Mouse (Mus musculus) layer of hippocampus, postnatal 36 days (tissue): Measurements from ENCODE around the gene Pxmp4. TPM values are rescaled to one million over a fixed set of nuclear protein-coding genes. Genes with fewer than 3 reads are reported as not detected.

Experiments used
- DNase-seq, 2 experiments: peaks; one replicate each; pipeline ENCODE4 v3.0.0; 2022
- total RNA-seq, 2 experiments: library from RNA; stranded (reverse); gene quantifications; 2 replicates each; pipeline ENCODE4 v1.2.3; 2021

Gene Pxmp4
- total RNA-seq, 2 experiments from 2014 or later: 10.0 to 10.5 TPM

DNA sequence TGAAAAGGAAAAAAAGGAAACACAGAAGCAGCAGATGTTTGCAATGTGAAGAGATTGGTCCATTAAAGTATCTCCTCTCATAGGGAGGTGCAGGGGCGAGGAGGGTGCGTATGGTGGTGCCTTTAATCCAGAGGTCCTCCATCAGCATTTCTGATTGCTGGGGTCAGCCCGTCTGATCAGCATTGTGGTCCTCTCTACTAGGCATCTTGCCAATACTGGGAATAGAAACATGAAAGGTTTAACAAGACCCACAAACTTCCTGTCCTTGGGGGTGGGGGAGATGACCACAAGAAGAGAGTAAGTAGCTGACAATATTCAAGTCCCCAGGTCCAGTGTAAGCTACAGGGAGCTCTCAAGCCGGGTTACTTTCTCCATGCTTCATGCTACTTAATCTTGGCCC, 32.8 kb downstream of the Pxmp4 start:
- no peak for DNase-seq

- peak; percentile 89 to 91 for DNase-seq
These were observed 33.6 kb downstream of the Pxmp4 start, which contains the start of gene E2f1 for GRCm38 (mm10) chr2:154569836-154570286. TSS of gene E2f1 (minus strand) at chr2:154569892.

DNA sequence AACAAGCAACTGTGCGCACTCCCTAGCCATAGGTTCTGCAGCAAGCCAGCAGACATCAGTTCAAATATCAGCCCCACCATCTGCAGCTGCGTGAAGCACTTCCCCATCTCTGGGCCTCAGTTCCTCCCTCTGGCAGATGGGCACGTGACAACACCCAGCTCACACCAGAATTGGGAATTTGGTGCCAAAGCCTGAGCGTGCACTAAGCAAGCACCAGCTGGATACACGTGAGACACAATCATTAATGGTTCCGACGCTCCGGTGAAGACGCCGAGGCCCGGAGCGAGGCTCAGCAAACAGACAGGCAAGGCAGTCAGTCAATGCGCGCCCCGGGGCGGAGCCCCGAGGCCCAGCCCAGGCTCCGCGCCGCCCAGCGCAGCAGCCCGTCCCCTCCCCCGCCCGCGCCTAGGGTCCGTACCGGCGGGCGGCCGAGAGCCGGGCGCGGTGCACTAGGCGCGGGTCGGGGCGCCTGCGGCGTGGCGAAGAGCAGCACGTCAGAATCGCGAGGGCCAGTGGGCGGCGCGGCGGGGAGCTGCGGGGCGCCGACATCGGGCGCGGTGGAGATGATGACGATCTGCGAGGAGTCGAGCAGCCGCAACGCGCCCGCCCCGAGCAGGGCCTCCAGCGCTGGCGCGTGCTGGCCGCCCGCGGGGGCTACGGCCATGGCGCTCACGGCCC, 34.3 kb downstream of the Pxmp4 start:
- DNase-seq: peak in 1 of 2 experiments; percentile 38

DNA sequence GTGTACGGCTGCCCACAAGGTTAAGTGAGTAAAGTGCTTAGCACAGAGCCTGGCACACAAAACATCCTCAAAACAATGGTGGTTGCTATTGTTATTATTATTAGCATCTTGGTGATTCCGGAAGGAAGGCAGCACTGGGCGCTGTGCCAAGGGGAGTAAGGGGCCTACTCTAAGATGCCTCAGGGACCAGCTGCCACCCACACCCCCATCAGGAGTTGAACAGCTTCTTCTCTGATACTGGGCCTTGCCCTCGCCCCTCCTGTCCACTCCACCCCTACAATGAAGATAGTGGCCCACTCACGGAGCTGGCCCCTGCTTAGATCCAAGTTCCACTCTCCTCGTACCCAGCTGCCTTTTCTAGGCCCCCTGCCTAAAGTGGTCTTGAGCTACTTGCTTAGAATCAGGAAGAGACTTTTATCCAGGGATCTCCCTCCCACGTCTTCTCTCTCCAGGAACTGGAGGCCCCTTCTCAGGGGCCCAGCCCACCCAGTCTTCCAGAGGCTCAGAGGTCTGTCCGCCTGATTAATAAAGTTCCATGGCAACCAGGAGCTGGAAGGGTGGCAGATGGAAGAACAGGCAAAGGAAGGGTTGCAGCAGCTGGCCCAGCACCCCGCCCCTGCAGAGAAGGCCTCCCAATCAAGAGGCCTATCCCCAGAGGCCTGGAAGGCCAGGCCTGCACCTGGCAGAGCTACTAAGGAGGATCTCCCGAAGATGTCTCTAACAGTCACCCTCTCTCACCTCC, 35.0 kb downstream of the Pxmp4 start:
- DNase-seq: no peak

GRCm38 (mm10) chr2:154567766-154568165, 35.7 kb downstream of the Pxmp4 start:
- DNase-seq: no peak

- no peak for DNase-seq
These were observed 36.9 kb downstream of the Pxmp4 start for GRCm38 (mm10) chr2:154566641-154567040.

DNA sequence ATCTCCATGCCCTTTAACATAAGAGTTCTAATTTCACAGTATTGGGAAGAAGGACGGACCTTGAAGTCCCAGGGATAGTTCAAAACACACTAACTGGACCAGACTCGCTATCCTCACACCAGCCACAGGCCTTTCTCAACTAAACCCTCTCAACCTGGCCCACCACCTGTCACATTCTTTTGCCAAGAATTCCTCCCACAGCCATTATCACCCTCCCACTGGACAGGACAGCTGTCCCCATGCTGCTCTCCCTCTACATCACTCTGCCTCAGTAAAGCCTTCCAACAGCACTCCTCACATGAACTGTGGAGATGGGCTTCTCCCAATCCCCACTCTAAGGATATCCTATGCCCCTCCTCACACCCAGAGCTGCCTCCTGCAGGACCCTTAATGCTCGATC, 37.9 kb downstream of the Pxmp4 start:
- no peak for DNase-seq

GRCm38 (mm10) chr2:154563612-154564170, 39.8 kb downstream of the Pxmp4 start:
- DNase-seq: no peak

GRCm38 (mm10) chr2:154558264-154559039, 45.1 kb downstream of the Pxmp4 start, which contains the start of gene Necab3:
TSS of gene Necab3 (minus strand) at chr2:154558890.
- peak in 1 of 2 experiments; percentile 51 for DNase-seq

DNA sequence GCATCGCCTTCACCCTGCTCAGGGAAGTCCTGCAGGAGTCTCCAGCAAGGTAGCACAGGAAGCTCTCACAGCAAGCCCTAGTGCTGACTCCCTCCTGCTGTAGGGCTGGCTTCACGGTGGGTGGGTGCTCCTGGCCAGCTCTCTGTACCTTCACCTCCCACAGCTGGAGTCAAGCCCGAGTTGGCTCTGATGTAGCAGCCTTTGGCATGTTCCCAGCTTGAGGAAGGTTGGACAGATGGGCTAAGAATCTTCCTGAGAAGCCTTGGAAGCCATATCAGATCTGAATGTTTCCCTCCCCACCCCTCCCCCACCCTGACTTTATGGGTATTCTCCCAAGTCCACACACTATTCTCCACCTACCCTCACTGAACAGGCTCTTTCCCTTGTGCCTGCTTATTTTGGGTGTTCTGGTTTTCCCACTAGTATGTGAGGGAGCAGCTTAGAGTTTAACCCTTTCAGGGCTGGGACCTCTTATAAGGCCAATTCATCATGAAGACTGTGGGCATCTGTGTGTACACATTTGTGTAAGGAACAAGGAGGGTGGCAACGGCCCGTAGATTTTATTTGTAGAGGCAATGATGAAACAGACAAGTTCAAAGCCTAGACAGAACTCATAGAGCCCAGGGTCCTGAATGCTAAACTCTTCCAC, 46.2 kb downstream of the Pxmp4 start:
- no peak for DNase-seq

DNA sequence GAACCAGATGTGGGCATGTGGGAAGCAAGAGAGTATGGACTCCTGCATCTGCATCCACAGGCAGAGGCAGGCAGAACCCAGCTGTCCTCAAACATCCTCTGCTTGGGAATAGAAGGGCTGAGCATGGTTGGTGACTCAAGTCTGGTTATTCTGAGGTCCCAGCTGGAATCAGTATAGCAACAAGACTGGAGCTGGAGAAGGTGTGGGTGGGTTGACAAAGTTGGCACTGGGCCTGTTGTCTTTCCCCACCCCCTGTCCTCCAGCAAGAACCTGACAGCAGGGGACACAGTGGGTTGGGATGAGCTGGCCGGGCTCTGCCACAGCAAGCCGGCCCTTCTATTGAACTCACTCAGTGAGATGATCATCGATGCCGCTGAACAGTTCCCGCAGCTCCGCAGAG, 48.3 kb downstream of the Pxmp4 start:
- no peak for DNase-seq

GRCm38 (mm10) chr2:154552424-154552907, 51.0 kb downstream of the Pxmp4 start:
- peak; percentile 59 to 68 for DNase-seq

DNA sequence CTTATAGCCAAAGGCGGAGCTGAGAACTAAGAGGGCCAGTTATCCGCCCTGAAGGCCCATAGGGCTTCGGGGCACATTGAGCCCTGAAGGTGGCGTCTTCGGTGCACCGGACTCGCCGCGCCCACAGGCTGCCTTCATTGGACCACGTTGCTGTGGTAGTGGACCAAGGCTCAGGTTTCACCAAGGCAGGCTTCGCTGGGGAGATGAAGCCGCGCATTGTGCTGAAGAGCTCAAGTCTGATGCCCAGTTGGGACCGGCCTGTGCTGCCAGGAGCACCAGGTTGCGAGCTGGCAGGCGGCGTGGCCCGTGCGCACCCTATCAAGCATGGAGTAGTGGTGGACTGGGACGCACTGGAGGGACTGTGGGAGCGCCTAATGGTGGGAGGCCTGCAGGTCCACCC, 51.6 kb downstream of the Pxmp4 start:
- DNase-seq: no peak

- no peak for DNase-seq
These were observed 52.0 kb downstream of the Pxmp4 start, which contains the start of gene Actl10 for GRCm38 (mm10) chr2:154551476-154551875. TSS of gene Actl10 (plus strand) at chr2:154551776.

- DNase-seq: no peak
These were observed 52.6 kb downstream of the Pxmp4 start for GRCm38 (mm10) chr2:154550937-154551336.

DNA sequence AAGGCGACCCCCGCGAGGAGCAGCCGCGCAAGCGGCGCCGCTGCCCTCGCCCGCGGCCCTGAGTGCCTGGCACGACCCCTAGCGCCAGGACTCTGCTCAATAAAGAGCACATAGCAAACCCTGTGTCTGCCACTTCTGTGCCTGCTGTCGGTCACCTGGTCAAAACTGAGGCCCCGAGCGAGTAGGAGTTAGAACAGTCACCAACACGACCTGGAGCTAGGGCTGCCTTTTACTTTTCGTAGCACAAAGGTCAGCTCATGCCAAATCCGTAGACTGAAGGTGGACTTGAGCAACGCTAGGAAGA, 53.7 kb downstream of the Pxmp4 start:
- DNase-seq: no peak

GRCm38 (mm10) chr2:154549127-154549885, 54.2 kb downstream of the Pxmp4 start:
- DNase-seq: peak; percentile 50 to 61

DNA sequence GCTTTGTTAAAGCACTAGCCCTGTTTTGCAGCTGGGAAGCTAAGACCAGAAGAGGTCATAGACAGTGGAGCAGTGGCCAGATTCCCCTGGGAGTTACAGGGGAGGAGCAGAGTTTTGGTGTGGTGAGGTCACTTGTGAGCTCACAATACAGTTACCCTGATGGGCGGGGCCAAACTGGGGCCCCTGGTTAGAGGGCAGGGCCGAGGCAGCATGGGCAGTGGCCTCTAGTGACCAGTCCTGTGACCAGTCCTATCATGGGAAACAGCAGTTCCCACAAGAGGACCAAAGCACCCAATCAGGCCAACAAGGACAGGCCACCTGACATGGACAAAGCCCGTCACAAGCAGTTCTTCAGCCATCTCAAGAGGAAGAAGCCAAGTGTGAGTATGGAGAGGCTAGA, 54.8 kb downstream of the Pxmp4 start:
- no peak for DNase-seq

DNA sequence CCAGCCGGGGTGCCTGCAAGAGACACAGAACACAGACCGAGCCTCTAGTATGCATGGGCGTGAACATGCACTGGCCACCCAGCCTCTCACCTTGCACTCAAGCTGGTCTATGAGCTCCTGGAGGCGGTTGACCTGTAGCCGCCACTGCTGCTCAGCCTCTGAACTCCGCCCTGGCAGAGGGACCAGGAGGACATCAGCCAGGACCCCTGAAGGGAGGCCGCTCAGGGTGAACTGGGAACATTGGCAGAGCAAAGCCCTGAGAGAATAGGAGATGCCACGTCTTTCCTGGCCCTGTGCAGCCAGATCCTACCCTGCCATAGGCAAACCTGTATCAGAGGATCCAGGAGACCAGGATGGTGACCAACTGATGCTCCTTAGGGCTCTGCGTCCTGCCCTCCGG, 56.8 kb downstream of the Pxmp4 start, which contains the start of gene 1700003F12Rik:
1700003F12Rik (plus strand) TSS at position 375 of the 400 bp plus-strand sequence.
- no peak for DNase-seq

DNA sequence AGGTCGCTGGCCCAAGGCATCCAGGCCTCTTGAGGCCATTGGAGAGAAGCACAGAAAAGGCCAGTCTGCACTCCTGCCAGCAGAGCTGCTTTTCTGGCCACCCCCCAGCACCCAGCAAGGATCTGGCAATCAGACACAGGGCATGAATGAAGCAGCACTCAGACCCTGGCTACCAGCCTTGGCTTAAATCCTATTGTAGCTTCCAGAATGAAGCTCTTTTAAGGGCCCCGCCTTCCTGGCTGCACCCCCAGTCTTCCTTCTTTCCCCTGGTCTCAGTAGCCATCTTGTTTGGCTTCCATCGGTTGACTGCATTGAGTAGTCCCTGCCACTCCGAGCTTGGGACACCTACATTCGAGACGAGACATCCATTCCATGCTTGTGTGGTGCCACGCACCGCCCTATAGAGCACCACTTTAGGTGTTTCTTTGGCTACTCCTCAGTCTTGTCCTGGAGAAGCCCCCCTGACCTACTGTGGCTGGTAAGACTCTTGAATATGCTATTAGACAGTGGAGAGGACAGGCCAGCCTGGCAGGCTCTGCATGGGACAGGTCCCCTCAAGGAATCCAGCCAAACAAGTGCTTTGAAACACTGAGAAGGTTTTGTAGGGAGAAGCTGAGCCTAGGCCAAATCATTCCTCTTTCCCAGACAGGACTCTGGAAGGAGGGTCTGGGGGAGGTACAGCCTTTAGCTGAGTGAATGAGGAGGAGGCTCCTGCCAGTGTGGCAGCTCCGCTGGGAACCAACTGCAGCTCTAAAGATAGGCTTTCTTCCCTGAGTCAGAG, 59.8 kb downstream of the Pxmp4 start:
- peak; percentile 70 to 80 for DNase-seq
